Mouse (Mus musculus) testis, postnatal 10 days (tissue): ENCODE results near the gene Plcb4.

Source experiments
- DNase-seq: peaks from one replicate; pipeline ENCODE4 v3.0.0; 2021; ENCODE audit warnings: low spot score

Gene Plcb4

DNA sequence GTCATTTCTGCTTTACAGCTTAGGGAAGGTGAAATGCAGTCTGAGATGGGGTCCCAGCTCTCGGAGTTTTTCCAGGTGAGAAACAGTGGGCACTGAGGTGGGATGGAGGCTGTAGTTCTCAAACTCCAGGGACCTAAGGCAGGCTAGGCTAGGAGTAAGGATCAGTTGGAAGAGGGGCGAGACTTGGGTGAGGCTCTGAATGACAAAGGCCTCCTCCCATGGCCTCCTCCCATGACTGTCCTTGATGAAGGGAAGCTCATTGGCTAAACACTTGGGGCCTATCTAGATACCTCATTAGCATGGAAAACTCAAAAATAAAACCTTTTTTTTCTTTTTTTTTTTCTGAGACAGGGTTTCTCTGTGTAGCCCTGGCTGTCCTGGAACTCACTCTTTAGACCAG is 198.0 kb downstream of the Plcb4 start:
- no peak for DNase-seq

DNA sequence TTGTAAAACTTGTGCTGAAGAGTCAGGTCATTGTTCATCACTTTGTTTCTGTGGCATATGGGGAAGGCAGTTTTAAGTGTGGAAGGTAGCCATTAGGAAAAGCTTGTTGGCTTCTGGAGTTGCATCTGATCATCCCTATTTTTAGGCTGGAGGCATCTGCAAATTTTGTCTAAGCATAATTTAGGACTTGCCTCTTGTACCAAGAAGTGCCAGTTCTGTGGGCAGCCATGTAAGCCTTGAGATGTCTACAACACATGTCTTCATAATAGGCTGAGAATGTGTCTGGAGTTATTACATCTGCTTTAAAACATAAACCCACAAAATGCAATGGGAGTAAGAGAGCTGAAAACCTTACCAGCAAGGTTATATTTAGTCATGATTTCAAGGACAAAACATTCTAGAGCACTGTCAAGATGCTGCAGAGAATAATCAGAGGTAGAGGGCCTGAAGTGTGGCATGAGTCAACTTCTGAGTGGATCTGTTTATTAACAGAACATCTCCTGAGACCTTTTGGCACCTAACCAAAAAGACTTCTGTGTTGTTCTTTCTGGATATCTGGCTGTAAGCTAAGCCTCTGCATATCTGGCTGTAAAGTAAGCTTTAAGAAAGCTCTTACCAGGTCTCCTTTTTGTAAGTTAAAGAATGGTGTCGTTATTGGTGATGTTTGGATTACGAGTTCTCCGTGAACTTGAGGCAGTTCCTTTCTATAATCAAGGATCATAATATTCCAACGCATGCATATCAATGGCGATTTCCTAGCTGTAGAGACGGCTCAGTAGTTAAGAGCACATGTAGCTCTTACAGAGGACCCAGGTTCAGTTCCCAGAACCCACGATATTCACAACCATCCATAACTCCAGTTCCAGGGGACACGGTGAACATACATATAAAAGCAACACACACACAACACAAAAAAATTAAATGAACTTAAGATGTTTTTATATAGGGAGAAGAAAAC is 203.0 kb downstream of the Plcb4 start:
- DNase-seq = no peak

DNA sequence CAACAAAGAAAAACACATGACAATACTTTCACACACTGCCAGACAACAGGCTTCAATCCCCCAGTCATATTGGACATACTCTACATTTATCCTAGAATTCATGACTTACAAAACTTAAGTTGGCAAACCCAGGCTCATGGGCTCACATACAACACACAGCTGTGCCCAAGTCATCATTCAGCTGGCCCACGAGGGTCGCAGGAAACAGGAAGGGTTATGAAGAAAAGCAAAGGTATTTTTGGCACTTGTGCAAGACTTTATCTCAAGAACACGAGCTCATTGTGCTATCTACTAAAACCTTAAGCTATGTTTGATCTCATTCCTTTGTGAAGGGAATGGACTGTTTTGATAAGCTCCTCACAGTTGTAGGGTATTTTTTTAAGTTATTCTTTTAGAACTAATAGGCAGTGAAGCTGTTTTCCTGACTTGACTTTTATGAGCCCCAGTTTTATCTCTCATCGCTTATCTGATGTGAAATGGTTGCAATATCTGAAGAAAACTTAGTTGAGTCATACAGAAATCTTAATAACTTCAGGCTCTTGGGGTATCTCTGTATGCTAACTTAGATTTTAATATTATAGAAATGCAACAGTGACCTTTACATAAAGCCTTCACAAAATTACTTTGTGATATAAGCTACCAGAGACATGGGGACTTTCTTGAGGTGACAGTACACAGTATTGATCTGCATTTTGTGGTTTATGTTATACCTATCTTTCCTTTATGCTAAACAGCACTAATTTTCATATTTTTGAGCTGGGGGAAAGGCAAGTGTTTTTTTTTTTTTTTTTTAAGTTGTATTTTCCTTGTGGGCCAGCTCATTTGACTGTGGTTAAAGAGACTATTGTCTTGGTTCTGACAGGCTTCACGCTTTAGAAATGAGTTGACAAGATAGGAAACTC is 203.9 kb downstream of the Plcb4 start:
- DNase-seq = no peak

DNA sequence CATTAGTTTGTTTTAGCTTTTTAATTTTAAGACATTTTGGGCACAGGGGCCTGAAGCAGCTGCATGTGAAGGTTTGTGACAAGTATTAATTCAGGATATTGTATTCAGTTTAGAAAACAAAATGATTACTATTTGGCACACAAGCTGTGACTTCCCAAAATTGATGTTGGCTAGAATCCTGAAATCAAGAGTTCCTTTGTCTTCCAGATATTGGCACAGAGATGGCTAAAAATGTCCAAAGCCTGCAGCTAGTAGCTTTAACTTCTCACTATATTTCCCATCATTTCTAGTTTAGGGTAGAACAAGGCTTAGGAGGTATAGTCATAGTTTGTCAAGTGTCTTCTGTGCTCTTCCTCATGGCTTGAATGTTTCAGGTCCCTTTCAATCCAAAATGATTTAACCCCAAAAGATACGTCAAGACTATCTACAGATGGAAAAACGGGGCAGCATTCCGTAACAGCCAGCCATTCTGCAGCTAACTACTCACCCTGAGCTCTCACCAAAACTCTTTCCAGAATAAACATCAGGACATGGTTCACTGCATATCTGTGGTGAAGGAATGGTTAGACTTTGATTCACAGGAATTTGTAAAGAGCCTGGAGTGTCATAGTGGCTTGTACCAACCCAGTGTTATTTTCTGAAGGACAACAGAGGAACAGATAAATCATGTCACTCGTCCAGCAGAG is 204.7 kb downstream of the Plcb4 start:
- no peak for DNase-seq

DNA sequence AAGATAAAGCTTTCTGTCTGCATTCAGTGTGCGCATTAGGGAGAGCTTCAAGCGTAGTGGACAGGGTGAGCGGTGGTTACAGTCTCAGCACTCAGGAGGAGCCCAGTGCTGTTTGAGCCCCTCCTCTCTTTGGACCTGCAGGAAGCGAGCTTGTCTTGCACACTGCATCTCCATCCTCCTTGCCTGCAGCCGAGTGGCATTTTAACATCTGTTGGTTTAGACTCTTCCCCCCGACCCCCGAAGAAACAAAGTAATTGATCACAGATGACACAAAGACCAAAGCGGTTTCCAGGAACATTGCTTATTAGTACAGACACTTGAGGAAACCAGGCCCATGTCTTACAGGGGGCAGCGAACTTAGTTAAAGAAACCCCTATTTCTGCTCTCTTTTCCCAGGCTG is 207.6 kb downstream of the Plcb4 start:
- DNase-seq = no peak

DNA sequence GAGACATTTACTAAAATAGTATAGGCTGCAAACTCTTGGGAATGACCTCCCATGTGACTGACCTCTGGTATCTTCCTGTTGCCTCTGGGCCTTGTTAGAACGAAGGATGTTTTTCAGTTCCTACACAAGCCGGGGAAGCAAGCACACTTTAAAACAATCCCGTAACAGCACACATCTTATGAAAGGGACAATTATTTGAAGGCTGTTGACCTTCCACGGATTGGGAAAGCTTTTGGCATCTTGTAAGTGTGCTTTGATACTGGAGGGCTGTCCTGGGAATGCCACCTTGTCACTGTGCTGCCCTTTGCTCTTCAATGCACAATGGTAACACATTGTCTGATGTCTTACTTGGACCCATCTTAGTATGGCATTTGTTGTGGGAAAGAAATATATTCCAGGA is 208.0 kb downstream of the Plcb4 start:
- DNase-seq = no peak

DNA sequence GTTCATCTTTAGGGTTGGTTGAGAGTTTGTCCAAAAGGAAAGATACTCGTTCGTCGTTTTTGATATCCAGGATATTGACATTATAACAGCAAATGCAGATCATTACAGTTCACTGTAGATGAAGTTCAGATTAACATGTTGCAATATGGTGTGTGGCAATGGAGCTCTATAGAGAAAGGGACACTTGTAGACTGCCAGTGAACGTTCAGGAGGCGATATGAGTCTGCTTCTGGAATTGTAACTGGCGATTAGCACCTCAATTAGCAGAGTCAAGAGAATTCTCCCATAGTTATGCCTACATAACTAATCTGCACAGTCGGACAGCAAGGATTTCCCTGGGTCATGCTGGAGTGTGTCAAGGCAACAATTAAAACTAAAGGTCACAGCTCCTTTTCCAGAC is 210.8 kb downstream of the Plcb4 start:
- DNase-seq = no peak

DNA sequence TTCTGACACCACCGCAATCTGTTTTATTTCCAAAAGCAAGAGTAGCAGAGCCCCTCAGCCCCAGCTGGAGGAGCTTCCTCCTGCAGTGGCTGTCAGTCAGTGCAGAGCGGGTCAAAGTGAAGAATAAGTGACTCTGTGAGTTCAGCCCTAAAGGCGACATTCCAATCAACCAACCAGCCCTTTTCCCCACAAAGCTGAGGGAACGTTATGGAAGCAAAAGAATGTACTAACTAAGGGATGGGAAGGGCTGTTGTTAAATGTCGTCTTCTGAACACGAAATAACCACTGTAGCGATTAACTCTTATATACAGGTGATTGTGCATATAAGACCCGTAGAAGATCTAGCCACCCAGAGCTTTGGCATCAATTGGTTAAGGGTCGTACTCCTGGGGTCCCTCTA is 214.3 kb downstream of the Plcb4 start:
- DNase-seq = no peak

DNA sequence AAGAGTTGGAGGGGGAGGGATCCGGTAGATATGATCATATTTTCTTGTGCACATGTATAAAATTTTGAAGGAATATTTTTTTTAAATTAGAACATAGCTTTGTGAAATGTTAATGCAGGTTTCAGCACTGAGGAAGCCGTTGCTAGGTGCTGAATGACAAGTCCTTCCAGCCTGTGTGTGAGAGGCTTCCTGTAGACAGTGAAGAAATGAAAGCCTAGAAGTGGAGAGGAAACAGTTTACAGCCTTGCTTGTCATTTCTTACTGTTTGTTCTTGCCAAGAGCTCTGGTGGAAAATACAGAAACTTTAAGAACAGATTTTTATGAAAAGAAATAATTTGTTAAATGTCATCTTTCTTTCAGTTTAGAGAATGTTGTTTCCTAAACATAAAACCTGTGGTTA is 214.9 kb downstream of the Plcb4 start:
- DNase-seq = no peak

DNA sequence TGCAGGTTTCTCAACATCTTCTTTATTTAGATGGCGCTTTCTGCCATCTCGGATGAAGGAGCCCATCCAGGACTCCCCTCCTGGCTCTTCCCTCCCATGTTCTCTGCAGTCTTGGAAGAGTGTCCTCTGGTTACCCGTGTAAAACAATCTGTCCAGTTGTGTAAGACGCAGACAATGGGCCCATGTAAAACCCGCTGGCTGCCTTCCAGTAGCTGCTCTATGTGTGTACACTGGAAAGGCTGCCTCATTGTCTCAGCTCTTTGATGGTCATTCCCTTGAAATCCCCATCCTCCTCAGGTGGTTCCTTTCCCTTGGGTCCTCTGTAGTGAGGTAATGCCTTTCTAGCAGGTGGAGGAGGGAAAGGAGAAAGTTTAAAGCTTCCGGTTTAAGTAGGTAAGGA is 216.7 kb downstream of the Plcb4 start:
- DNase-seq = peak; percentile 47

DNA sequence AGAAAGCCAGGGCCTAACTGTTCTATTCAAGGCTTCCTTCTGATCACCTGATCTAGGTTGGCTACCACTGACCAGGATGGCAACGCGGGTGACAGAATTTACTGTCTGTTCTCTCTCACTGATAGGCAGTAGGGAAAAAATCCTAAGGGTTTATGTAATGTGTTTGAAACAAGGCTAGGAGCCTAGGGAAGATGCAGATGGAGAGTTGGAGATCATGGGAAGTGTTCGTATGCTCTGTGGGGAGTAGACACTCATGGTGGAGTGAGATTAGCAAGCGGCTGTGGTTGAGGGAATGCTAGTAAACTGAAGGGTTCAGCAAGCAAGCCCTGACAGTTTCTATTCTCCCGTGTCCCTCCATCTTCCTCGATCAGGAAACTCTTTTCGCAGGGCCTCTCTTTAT is 220.5 kb downstream of the Plcb4 start:
- no peak for DNase-seq

DNA sequence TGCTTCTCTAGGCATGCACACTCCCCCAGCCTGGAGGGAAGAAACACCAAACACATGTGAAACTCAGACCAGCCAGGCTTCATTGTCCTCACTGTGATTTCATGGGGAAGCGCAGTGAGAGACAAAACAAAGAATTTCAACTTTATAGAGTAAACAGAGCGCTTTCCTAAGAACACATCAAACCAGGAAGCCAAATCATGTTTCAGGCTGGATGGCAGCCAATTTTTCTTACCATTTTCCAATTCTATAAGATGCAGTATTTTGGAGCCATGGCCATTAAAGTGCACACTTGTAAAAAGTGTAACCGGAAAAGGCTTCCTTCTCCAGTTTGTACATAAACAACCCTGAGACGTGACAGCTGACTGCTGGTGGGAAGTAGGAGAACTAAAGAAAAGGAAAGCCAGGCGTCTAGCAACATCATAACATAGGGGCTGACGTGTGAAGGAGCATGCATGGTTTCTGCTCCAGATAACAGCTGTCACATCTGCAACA is 221.5 kb downstream of the Plcb4 start:
- no peak for DNase-seq

DNA sequence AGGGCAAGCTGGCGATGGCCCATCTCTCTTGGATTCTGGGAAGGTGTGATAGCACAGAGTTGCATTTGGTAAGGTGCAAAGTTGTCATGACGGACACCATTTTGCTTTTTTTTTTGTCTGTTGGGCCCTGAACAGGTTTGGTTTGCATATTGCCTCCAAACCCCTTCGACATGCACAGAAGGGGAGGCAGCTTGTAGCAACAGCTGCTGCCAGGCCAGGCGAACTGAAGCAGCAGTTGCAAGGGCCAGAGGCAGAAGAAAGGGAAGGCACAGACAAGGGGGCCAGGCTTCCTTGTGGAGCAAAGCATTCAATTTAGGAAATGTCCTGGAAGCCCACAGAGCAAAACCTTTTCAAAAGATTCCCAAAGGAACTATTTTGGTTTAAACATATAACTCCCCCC is 224.5 kb downstream of the Plcb4 start:
- DNase-seq = no peak

DNA sequence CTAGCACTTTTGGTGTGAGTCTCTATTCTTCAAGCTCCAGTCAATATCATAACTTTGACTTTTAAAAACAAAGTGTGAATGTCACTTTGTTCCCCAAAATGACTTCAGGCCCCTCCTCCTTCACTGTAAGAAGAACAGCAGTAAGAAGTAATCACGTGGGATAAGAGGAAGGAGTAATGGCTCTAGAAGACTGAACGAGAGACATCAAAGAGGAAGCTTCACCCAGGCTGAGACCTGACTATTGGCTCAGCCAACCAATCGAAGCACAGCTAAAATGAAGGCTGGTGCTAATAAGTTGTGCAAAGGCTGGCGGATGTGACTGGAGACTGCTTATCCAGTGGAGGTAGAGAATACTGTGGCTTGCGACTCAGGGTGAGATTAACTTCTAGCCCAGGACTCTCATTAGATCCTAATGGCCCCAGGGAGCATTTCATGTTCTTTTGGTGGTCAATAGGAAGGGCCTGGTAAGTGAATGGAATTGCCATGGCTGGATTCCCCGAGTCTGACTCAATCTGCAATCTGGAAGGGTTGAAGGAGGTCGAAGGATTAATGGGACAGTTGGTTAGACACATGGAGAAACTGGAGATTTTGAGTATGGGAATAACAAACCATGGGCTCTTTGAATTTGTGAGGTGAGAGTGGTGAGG is 225.8 kb downstream of the Plcb4 start:
- no peak for DNase-seq

DNA sequence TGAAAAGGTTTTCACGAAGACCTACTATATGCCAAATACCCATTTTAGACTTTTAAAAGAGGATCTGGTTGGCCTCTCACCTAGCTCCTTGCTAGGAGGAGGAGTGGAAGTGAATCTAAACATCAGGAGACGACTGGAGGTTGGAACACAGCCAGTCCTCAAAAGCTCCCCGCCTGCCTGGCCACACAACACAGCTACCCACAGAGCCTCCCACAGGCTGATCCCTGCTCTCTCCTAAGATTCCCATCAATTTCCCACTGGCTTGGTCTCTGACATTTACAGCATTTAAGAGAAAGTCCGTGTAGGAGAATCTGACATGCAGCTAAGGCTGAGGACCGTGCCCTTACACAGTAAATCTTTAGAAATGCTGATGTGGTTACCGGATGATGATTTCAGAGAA is 226.8 kb downstream of the Plcb4 start:
- no peak for DNase-seq

DNA sequence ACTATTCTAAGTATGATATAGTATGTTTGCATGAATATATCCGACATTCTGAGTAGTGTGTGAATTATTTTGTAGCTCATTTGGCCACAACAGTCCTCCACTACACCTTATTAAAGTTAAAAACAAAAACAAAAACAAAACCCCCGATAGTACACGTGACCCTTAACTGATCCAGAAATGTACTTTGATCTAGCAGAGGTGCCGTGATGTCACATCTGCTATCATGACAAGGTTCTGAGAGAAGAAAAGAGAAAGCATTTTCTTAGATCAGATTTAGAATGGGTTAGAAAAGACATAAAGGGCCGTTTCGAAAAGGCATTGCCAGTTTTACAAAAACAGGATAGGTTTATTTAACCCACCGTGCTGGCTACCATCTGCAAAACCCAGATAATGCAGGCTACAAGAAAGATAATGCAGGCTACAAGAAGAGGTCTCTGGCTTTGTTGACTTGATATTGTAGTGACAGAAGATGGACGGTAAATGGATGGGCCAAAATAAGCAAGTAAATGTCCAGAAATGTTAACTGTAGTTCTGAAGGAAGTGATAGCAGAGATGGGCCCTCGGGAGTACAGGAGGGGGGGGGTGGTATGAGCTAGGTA is 227.4 kb downstream of the Plcb4 start:
- DNase-seq = no peak

DNA sequence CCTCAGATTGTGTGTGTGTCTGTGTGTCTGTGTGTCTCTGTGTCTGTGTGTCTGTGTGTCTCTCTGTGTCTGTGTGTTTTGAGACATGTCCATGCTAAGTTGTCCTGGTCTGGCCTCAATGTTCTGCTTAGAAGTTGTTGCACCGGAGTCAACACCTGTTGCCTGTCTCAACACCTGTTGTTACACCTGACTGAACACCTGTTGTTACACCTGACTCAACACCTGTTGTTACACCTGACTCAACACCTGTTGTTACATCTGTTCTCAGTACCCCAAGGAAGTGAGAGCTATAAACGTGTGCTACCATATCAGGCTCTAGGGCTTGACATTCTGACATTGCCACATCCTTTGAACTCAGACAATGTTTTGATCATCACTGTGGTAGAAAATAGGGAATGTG is 229.0 kb downstream of the Plcb4 start:
- no peak for DNase-seq

DNA sequence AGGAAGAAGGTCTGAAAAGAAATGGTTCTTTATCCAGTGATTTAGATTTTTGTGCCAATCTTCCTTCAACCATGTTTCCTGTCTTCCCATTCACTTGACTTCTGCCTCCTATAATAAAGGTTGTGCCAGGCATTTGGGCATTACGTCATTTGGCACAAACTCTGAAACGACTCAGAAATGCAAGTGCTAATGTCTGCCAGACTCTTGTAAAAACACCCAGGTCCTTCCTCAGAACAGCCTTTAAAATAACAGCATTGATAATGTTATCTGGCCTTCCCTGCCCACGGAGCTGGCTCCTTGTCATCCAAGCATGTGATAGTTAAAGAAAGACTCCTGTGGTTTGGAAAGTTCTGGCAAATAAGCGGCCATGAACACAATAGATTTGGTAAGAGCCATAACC is 229.4 kb downstream of the Plcb4 start:
- DNase-seq = no peak

DNA sequence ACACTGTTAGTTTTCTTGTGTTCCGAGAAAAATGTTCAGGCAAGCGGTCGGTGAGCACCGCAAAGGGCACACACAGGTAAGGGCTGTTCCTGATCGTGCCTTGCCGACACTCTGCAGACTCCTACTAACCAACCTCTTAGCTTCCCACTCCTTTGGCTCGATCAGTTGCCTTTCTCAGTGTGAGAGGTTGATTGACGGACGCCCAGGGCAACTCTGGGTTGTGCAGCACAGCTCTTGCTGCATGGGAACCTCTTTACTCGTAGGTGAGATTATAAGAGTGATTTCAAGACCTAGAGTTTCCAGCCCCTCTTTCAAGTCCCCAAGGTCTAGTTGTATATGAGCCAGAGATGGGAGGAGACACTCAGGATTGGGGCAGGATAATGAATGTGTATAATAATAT is 230.0 kb downstream of the Plcb4 start:
- no peak for DNase-seq

DNA sequence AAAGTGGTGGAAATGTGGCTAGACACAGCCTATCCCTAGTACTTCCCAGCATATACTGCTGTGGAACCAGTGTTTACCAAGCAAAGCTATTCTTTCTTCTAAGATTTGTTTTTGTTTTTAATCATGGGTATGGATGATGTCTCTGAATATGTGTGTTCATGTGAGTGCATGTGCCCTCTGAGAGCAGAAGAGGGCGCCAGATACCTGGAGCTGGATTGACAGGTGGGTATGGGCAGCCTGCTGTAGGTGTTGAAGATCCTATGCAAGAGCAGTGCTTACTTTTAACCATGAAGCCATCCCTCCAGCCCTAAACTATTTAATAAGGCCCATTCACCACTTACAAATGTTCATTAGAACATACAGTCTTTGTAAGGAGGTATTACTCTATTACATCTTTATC is 231.3 kb downstream of the Plcb4 start:
- DNase-seq = no peak

DNA sequence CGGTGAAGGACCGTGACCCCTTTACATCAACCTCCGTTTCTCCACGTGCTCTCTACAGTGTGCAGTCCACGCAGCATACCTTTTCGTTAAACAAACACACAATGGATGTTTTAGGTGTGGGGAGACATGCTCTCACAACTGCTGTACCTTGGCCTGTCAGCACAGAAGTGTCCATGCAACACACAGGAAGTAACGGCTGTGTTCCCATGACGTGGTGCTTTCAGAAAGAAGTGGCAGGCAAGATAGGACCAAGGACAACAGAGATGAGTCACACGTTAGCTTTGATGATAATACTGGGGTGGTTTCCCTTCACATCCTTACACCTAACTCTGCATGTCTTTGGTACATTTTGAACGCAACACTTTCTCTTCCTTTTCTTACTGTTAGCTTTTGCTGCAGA is 232.3 kb downstream of the Plcb4 start:
- no peak for DNase-seq
